Comparison of ENCODE assay signal across 8 mouse cellular contexts in the genomic region with DNA sequence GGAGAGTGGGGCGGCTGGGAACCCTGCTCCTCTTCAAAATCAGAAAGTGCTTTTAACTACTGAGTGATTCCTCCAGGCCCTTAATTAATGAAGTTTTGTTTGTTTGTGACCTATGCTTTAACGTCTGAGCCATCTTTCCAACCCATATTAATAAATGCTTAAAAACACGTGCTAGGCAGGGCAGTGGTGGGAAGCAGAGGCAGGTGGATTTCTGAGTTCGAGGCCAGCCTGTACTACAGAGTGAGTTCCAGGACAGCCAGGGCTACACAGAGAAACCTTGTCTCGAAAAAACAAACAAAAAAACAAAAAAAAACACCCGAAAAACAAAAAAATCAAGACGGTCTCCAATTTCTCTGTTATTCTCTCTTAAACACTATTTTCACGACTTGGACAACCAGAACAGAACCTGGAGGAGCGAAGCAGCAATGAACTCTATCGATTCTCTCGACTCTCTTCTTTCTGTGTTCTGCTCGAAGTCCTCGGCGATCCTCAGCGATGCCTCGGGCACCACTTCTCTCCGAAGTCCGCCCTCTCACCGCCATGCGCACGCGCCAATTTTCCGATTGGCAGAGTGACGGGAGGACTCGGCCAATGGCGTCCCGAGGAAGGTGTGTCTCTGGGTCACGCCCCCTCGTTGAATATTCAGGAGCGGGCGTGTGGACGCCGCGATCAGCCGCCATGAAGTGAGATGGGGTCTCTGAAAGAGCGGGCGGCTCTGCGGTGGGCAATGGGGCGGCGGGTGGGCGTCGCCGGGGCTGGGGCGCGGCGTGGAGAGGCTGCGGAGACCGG. TPM values are rescaled to one million over a fixed set of nuclear protein-coding genes. Genes with fewer than 3 reads are reported as not detected.
DNase-seq lines count a peak whose midpoint lies in the region; ATAC-seq and TF ChIP-seq lines count a peak whose summit lies in the region.

A gene (plus strand): TSS at position 634 of the 789 bp plus-strand sequence.

- peak; percentile 99 for DNase-seq in A20 (ENCODE audit: low read depth, low spot score)
- DNase-seq in heart, adult 9 months (ENCODE audit: low spot score in 2 of 2), result peak; percentile 96 to 98
- DNase-seq in monocyte, adult 2 months (ENCODE audit: low read depth in 1 of 2, low spot score in 2 of 2), result peak; percentile 94 to 97
- peak; percentile 99 to 100 for DNase-seq in spleen, postnatal 36 days (ENCODE audit: low spot score in 2 of 2)

- 6% methylated on average over 44 of the region's 48 CpGs for WGBS in kidney, embryonic 14.5 days
- 6% methylated on average over 48 of the region's 48 CpGs for WGBS in limb, embryonic 15.5 days

- TF ChIP-seq POLR2A in bone marrow macrophage, adult 2 months (IDR thresholded peaks at IDR 0.05; ENCODE audit: borderline replicate concordance, low read depth, low read length), result no peak
- peak; percentile 65 for TF ChIP-seq POLR2A in embryonic fibroblast, embryonic 13.5 days (IDR thresholded peaks at IDR 0.05; ENCODE audit: low read depth, low read length)

- H3K4me1 ChIP-seq in bone marrow macrophage, adult 2 months (ENCODE audit: control insufficient read depth, insufficient read depth, low read length), result no peaks in the 10 kb centered on the region
- H3K4me1 ChIP-seq in embryonic fibroblast, embryonic 13.5 days (ENCODE audit: control insufficient read depth, insufficient read depth, low read length), result peaks cover 3% of the 10 kb centered on the region; the same call in 1 of the 2 replicates
- peaks cover 8% of the 10 kb centered on the region; the same call in 1 of the 2 replicates for H3K4me1 ChIP-seq in kidney, embryonic 14.5 days (ENCODE audit: control insufficient read depth, insufficient read depth, low read length)
- H3K4me1 ChIP-seq in limb, embryonic 15.5 days, result peaks cover 21% of the 10 kb centered on the region

- no peaks in the 10 kb centered on the region for H3K9me3 ChIP-seq in kidney, embryonic 14.5 days (ENCODE audit: control insufficient read depth, low read length)
- H3K9me3 ChIP-seq in limb, embryonic 15.5 days, result no peaks in the 10 kb centered on the region

- peak; percentile 97 for ATAC-seq in kidney, embryonic 14.5 days (ENCODE audit: low FRiP score, low TSS enrichment)
- ATAC-seq in limb, embryonic 15.5 days (ENCODE audit: insufficient number of reproducible peaks, low FRiP score, low TSS enrichment, low read depth), result peak; percentile 90

- H3K4me2 ChIP-seq in kidney, embryonic 14.5 days (replicated peaks; ENCODE audit: low read depth, low read length), result peak within 1 kb of the TSS; percentile 80
- peak within 1 kb of the TSS; percentile 74 for H3K4me2 ChIP-seq in limb, embryonic 15.5 days

- no peak for TF ChIP-seq CTCF in bone marrow macrophage, adult 2 months (IDR thresholded peaks at IDR 0.05; ENCODE audit: low read depth, low read length)
- no peak for TF ChIP-seq CTCF in embryonic fibroblast, embryonic 13.5 days (IDR thresholded peaks at IDR 0.05; ENCODE audit: borderline replicate concordance, insufficient read depth, low read length)

- H3K9ac ChIP-seq in kidney, embryonic 14.5 days (ENCODE audit: low read depth, low read length), result peak within 1 kb of the TSS; percentile 80
- H3K9ac ChIP-seq in limb, embryonic 15.5 days, result peak within 1 kb of the TSS; percentile 74

- H3K27me3 ChIP-seq in kidney, embryonic 14.5 days (ENCODE audit: control insufficient read depth, insufficient read depth, low read length), result no peaks in the 10 kb centered on the region
- H3K27me3 ChIP-seq in limb, embryonic 15.5 days, result no peaks in the 10 kb centered on the region

- peak within 1 kb of the TSS; percentile 94 for H3K4me3 ChIP-seq in bone marrow macrophage, adult 2 months (ENCODE audit: insufficient read depth, low read length)
- H3K4me3 ChIP-seq in embryonic fibroblast, embryonic 13.5 days (ENCODE audit: insufficient read depth, low read length), result peak within 1 kb of the TSS; percentile 79
- peak within 1 kb of the TSS; percentile 88 for H3K4me3 ChIP-seq in kidney, embryonic 14.5 days (ENCODE audit: low read length)
- H3K4me3 ChIP-seq in limb, embryonic 15.5 days, result peak within 1 kb of the TSS; percentile 90

- H3K27ac ChIP-seq in bone marrow macrophage, adult 2 months (ENCODE audit: insufficient read depth, low read depth, low read length), result no peak within 1 kb of the TSS
- H3K27ac ChIP-seq in embryonic fibroblast, embryonic 13.5 days (ENCODE audit: insufficient read depth, low read length), result no peak within 1 kb of the TSS
- no peak within 1 kb of the TSS for H3K27ac ChIP-seq in kidney, embryonic 14.5 days (ENCODE audit: low read depth, low read length)
- H3K27ac ChIP-seq in limb, embryonic 15.5 days, result no peak within 1 kb of the TSS; the same call in 1 of the 2 replicates

- peaks cover 25% of the 10 kb centered on the region for H3K36me3 ChIP-seq in kidney, embryonic 14.5 days (ENCODE audit: control insufficient read depth, insufficient read depth, low read length)
- H3K36me3 ChIP-seq in limb, embryonic 15.5 days, result peaks cover 33% of the 10 kb centered on the region

RNA-seq across cellular contexts. Expression of the gene that starts here (rescaled TPM):
- 14.5 and 18.9 TPM in 2 replicates for polyA plus RNA-seq in bone marrow macrophage, adult 2 months (2012; ENCODE audit: insufficient read depth, insufficient read length, missing spikeins)
- 14.3 and 22.7 TPM in 2 replicates for polyA plus RNA-seq in embryonic fibroblast, embryonic 13.5 days (2011; ENCODE audit: insufficient read length, low read depth, missing spikeins)
- 11.9 and 12.6 TPM in 2 replicates for polyA plus RNA-seq in kidney, embryonic 14.5 days (2014; fragmentation: Nextera tagmentation; extraction: Ambion mirVana)
- polyA plus RNA-seq in limb, embryonic 15.5 days (2015; fragmentation: Nextera tagmentation; extraction: Ambion mirVana), result 14.0 and 14.9 TPM in 2 replicates
